Mouse (Mus musculus): Measurements from ENCODE around the gene Ftcd.

- TF ChIP-seq CTCF (IDR thresholded peaks at IDR 0.05; ENCODE audit: insufficient read depth, low read length): no peak
- no peak for TF ChIP-seq POLR2A (IDR thresholded peaks at IDR 0.05; ENCODE audit: borderline replicate concordance, extremely low read depth, low read depth, low read length)
Measured at GRCm38 (mm10) chr10:76624903-76625302, 49.5 kb downstream of the Ftcd start.

All from lung, adult 2 months (tissue).